Mouse (Mus musculus) embryonic facial prominence, embryonic 13.5 days (tissue): ENCODE data around the gene Dnah3. TPM values are rescaled to one million over a fixed set of nuclear protein-coding genes. Genes with fewer than 3 reads are reported as not detected.
A peak's percentile ranks its signal among the peaks of the same experiment; 100 is the strongest.

Source experiments
- ATAC-seq: fragments of 200-750 bp; cut with Nextera tagmentation; 2 replicates; pipeline ENCODE4 v1.8.0; 2017; ENCODE audit warnings: low read depth; ENCODE audit not compliant: insufficient number of reproducible peaks, insufficient read depth, low FRiP score, low TSS enrichment
- H3K27ac ChIP-seq: fragments of 300-500 bp; sonication (generic); 2 replicates; pipeline ENCODE4 v1.5.1; 2015; ENCODE audit warnings: moderate library complexity, mild to moderate bottlenecking, inconsistent platforms
- H3K27me3 ChIP-seq: fragments of 300-500 bp; sonication (generic); 2 replicates; pipeline ENCODE4 v1.6.1; 2015; ENCODE audit warnings: mild to moderate bottlenecking, inconsistent platforms
- H3K36me3 ChIP-seq: fragments of 300-500 bp; sonication (generic); 2 replicates; pipeline ENCODE4 v1.6.1; 2015; ENCODE audit warnings: mild to moderate bottlenecking, inconsistent platforms
- H3K4me1 ChIP-seq: fragments of 300-500 bp; sonication (generic); 2 replicates; pipeline ENCODE4 v1.6.1; 2015; ENCODE audit warnings: inconsistent platforms
- H3K4me2 ChIP-seq: fragments of 300-500 bp; sonication (generic); 2 replicates; pipeline ENCODE4 v1.6.1; 2015; ENCODE audit warnings: moderate library complexity, mild to moderate bottlenecking, inconsistent platforms
- H3K4me3 ChIP-seq: fragments of 300-500 bp; sonication (generic); 2 replicates; pipeline ENCODE4 v1.5.1; 2015; ENCODE audit warnings: mild to moderate bottlenecking, inconsistent platforms
- H3K9ac ChIP-seq: fragments of 300-500 bp; sonication (generic); 2 replicates; pipeline ENCODE4 v1.6.1; 2015; ENCODE audit warnings: mild to moderate bottlenecking, inconsistent platforms
- H3K9me3 ChIP-seq: fragments of 300-500 bp; sonication (generic); 2 replicates; pipeline ENCODE4 v1.6.1; 2016; ENCODE audit warnings: inconsistent platforms
- WGBS: fragments of 180-500 bp; shearing (Covaris S2); methylation state at CpG from one replicate; pipeline ENCODE4 v1.1.7; 2015; ENCODE audit warnings: mixed read lengths; 5-methylcytosine and 5-hydroxymethylcytosine counted together
- polyA plus RNA-seq: library from polyadenylated mRNA; unstranded; fragments of >200 nt; fragmentation: Nextera tagmentation; extraction: Ambion mirVana; gene quantifications from 2 replicates; pipeline ENCODE4 v1.2.1, GENCODE M21; 2015

Dnah3 gene
- polyA plus RNA-seq, 1 experiment from 2014 or later, result not detected

DNA sequence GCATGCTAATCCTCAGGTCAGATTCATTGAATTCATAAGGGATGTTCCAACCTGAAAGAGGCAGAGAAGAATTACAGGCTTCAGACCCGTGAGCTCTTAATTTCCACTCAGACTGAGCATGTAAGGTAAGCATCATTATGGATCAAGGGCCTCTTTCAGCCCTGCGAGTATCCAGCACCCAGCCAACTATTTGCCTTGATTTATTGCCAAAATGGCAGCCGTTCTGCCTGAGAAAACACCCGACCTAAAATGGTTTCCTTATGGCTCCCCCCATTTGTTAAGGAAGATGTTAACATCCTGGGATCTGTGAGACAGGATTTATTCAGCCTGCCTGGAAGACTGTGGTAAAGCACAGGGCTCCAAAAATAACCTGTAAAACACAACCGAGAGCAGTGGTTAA is 158.0 kb downstream of the Dnah3 start:
- 71% methylated on average over 5 of the region's 5 CpGs for WGBS
- Histone ChIP-seq H3K27me3 (no peaks in the 10 kb centered on the region), H3K27ac (no peak overlapping the region), H3K9me3 (no peaks in the 10 kb centered on the region), H3K4me3 (no peak overlapping the region), H3K4me1 (no peaks in the 10 kb centered on the region), H3K36me3 (no peaks in the 10 kb centered on the region), H3K9ac (no peak overlapping the region), H3K4me2 (no peak overlapping the region)
- no peak for ATAC-seq

GRCm38 (mm10) chr7:119936321-119936720 is 158.8 kb downstream of the Dnah3 start:
- Histone ChIP-seq H3K4me3 (no peak overlapping the region), H3K36me3 (no peaks in the 10 kb centered on the region), H3K4me2 (no peak overlapping the region), H3K9ac (no peak overlapping the region), H3K27me3 (no peaks in the 10 kb centered on the region), H3K27ac (no peak overlapping the region), H3K4me1 (no peaks in the 10 kb centered on the region), H3K9me3 (no peaks in the 10 kb centered on the region)
- ATAC-seq, result no peak

GRCm38 (mm10) chr7:119928783-119929440 is 166.2 kb downstream of the Dnah3 start:
- H3K9ac ChIP-seq, result no peak overlapping the region
- H3K4me3 ChIP-seq, result no peak overlapping the region
- H3K4me1 ChIP-seq, result no peaks in the 10 kb centered on the region
- WGBS, result 70% methylated on average over 2 of the region's 2 CpGs
- H3K27me3 ChIP-seq, result no peaks in the 10 kb centered on the region
- no peak for ATAC-seq
- no peak overlapping the region for H3K27ac ChIP-seq
- H3K36me3 ChIP-seq, result no peaks in the 10 kb centered on the region
- H3K4me2 ChIP-seq, result no peak overlapping the region
- H3K9me3 ChIP-seq, result no peaks in the 10 kb centered on the region

DNA sequence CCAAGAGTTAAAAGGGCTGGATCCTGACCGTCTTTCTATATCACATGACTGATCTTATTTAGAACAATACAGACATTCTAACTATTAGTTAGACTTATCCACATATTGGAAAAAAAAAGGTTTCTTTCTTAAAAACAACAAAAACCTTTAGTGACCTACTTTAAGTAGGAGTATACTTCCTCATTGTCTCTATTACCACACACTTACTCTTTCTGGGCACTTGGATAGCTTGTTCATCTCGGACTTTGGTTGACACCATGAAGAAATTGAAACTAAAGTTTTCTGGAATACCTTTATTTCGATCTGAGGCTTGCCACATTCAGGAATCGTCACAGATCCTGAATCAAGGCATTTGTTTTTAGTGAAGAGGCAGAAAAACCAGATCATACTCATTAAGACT is 174.0 kb downstream of the Dnah3 start:
- WGBS, result 77% methylated on average over 4 of the region's 4 CpGs
- no peak for ATAC-seq

DNA sequence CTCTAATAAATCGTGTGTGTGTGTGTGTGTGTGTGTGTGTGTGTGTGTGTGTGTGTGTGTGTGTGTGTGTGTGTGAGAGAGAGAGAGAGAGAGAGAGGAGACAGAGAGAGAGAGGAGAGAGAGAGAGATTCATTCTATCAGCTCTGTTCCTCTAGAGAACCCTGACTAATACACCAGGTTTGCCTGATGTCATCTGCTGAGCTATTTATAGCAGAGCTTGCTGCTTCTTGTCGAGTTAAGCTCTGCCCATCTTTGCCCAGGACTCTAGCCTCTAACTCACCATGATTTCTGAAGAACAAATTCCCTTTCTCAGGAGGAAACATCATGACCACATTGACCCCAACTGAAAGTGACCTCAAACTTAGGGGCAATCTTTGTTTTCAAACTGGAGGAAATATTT is 174.6 kb downstream of the Dnah3 start:
- H3K4me3 ChIP-seq, result no peak overlapping the region
- H3K27me3 ChIP-seq, result no peaks in the 10 kb centered on the region
- no peak for ATAC-seq
- 48% methylated on average over 2 of the region's 2 CpGs for WGBS
- H3K9ac ChIP-seq, result no peak overlapping the region
- no peaks in the 10 kb centered on the region for H3K9me3 ChIP-seq
- no peaks in the 10 kb centered on the region for H3K36me3 ChIP-seq
- no peak overlapping the region for H3K27ac ChIP-seq
- H3K4me1 ChIP-seq, result no peaks in the 10 kb centered on the region
- H3K4me2 ChIP-seq, result no peak overlapping the region

More for the DNA sequence above, 174.0 kb downstream of the Dnah3 start:
- no peaks in the 10 kb centered on the region for H3K9me3 ChIP-seq
- no peaks in the 10 kb centered on the region for H3K27me3 ChIP-seq
- H3K4me1 ChIP-seq, result no peaks in the 10 kb centered on the region
- no peak overlapping the region for H3K9ac ChIP-seq
- no peak overlapping the region for H3K4me3 ChIP-seq
- H3K36me3 ChIP-seq, result no peaks in the 10 kb centered on the region
- no peak overlapping the region for H3K4me2 ChIP-seq
- H3K27ac ChIP-seq, result no peak overlapping the region

GRCm38 (mm10) chr7:119911727-119912126 is 183.4 kb downstream of the Dnah3 start:
- ATAC-seq, result no peak
- no peak overlapping the region for H3K4me2 ChIP-seq
- no peaks in the 10 kb centered on the region for H3K36me3 ChIP-seq
- 76% methylated on average over 3 of the region's 3 CpGs for WGBS
- H3K4me3 ChIP-seq, result no peak overlapping the region
- H3K27me3 ChIP-seq, result no peaks in the 10 kb centered on the region
- no peak overlapping the region for H3K9ac ChIP-seq
- no peaks in the 10 kb centered on the region for H3K9me3 ChIP-seq
- no peaks in the 10 kb centered on the region for H3K4me1 ChIP-seq
- H3K27ac ChIP-seq, result no peak overlapping the region

- Histone ChIP-seq H3K4me1 (no peaks in the 10 kb centered on the region), H3K9me3 (no peaks in the 10 kb centered on the region), H3K9ac (no peak overlapping the region), H3K27ac (no peak overlapping the region), H3K27me3 (no peaks in the 10 kb centered on the region), H3K36me3 (no peaks in the 10 kb centered on the region), H3K4me3 (no peak overlapping the region), H3K4me2 (no peak overlapping the region)
- ATAC-seq, result no peak
- WGBS, result 85% methylated on average over 3 of the region's 3 CpGs
Measured at GRCm38 (mm10) chr7:119906523-119907215, 188.4 kb downstream of the Dnah3 start.

DNA sequence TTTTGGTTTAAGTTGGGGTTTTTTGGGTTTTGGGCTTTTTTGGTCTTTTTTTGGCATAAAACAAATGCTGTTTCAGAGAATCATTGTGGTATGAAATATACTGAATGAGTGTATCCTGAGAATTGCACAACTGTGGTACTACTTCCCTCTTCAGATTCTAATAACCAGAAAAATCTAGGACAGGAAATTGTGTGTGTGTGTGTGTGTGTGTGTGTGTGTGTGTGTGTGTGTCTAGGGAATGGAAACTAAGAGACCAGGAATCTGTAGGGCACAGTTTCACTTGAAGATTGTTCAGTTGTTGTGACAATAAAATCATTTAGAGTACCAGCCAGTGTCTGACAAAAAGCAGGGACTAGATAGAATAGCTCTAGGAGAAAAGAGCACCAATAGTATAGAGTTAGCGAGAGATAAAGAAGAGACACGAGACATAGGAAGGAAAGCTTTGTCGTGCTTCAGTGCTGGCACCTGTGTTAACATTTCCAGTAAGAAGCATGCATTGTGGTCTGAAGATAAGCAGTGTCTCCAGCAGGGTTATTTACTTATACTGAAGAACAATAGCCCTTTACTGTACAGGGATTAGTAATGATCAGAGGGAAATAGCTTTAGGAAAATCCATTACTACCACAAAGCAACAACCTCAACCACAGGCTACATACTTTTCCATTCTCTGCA is 195.6 kb downstream of the Dnah3 start:
- Histone ChIP-seq H3K36me3 (no peaks in the 10 kb centered on the region), H3K9me3 (no peaks in the 10 kb centered on the region), H3K4me2 (no peak overlapping the region), H3K27ac (no peak overlapping the region), H3K4me1 (peaks cover 8% of the 10 kb centered on the region), H3K27me3 (no peaks in the 10 kb centered on the region), H3K4me3 (no peak overlapping the region), H3K9ac (no peak overlapping the region)
- 72% methylated on average over 3 of the region's 3 CpGs for WGBS
- no peak for ATAC-seq

- ATAC-seq, result no peak
- Histone ChIP-seq H3K27me3 (no peaks in the 10 kb centered on the region), H3K4me2 (no peak overlapping the region), H3K27ac (no peak overlapping the region; the same call in 1 of the 2 replicates), H3K4me1 (peaks cover 14% of the 10 kb centered on the region), H3K4me3 (no peak overlapping the region), H3K36me3 (no peaks in the 10 kb centered on the region), H3K9me3 (no peaks in the 10 kb centered on the region), H3K9ac (no peak overlapping the region)
- 61% methylated on average over 1 of the region's 1 CpGs for WGBS
Measured at GRCm38 (mm10) chr7:119898247-119898856, 196.7 kb downstream of the Dnah3 start.

- H3K4me3 ChIP-seq, result no peak overlapping the region
- peaks cover 17% of the 10 kb centered on the region for H3K4me1 ChIP-seq
- 94% methylated on average over 8 of the region's 8 CpGs for WGBS
- no peaks in the 10 kb centered on the region for H3K9me3 ChIP-seq
- no peak overlapping the region for H3K9ac ChIP-seq
- no peaks in the 10 kb centered on the region for H3K36me3 ChIP-seq
- H3K27ac ChIP-seq, result no peak overlapping the region
- H3K4me2 ChIP-seq, result no peak overlapping the region
- no peaks in the 10 kb centered on the region for H3K27me3 ChIP-seq
- no peak for ATAC-seq
Measured at GRCm38 (mm10) chr7:119897521-119898109, 197.5 kb downstream of the Dnah3 start.

GRCm38 (mm10) chr7:119895639-119896512 is 199.2 kb downstream of the Dnah3 start, which contains the start of the genes Lyrm1 and Dcun1d3:
Gene Lyrm1 (plus strand): TSS chr7:119895861.
Gene Dcun1d3 (minus strand): TSS chr7:119896298.
- no peaks in the 10 kb centered on the region for H3K27me3 ChIP-seq

More at GRCm38 (mm10) chr7:119895639-119896512, 199.2 kb downstream of the Dnah3 start, which contains the start of the genes Lyrm1 and Dcun1d3:
- peak; percentile 99 for ATAC-seq
- Histone ChIP-seq H3K36me3 (no peaks in the 10 kb centered on the region), H3K4me1 (peaks cover 17% of the 10 kb centered on the region), H3K9ac (peak within 1 kb of the TSS; percentile 91), H3K4me3 (peak within 1 kb of the TSS; percentile 79), H3K9me3 (no peaks in the 10 kb centered on the region), H3K4me2 (peak within 1 kb of the TSS; percentile 81), H3K27ac (peak within 1 kb of the TSS; percentile 98)
- WGBS, result under 1% methylated on average over 63 of the region's 63 CpGs
